8 mouse cellular contexts compared by ENCODE assay signal in the genomic region with DNA sequence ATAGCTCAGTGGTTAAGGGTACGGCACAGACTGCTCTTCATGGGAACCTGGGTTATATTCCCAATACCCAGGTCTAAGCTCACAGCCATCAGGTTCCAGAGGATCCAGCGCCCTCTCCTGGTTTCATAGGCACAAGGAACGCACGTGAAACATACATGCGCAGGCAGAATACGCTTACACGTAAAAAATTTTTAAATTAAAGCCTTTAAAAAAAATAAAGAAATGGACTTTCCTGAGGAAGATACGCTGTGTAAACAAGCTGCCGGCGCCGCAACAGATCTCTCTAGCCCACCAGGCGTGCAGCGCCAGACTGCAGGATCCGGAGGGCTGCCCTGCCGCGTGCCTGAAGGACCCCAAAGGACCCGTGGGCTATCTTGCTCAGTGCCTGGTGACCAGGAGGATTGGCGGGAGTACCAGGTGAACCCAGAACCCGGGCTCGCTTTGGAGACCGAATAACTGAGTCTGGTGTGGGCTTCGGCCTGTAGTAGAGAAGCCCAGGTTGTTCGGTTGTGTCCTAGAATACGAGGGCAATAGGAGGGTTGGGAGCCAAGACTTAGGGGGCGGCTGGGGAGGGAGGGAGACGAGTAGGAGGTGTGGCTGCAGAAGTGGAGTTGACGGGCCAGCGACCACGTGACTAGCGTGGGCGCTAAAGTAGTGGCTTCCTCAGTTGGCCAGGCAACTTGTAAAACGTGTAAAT. TPM values are rescaled to one million over a fixed set of nuclear protein-coding genes. Genes with fewer than 3 reads are reported as not detected.
A peak's percentile ranks its signal among the peaks of the same experiment; 100 is the strongest.
DNase-seq lines count a peak whose midpoint lies in the region; ATAC-seq and TF ChIP-seq lines count a peak whose summit lies in the region.

A gene (plus strand): TSS at position 359 of the 697 bp plus-strand sequence.

- WGBS in forebrain, embryonic 14.5 days = under 1% methylated on average over 32 of the region's 32 CpGs
- under 1% methylated on average over 32 of the region's 32 CpGs for WGBS in neural tube, embryonic 15.5 days

- H3K27me3 ChIP-seq in ES-Bruce4 (ENCODE audit: control insufficient read depth, insufficient read depth, low read length, poor library complexity, severe bottlenecking) = no peaks in the 10 kb centered on the region
- H3K27me3 ChIP-seq in forebrain, embryonic 14.5 days (replicated peaks; ENCODE audit: control insufficient read depth, insufficient read depth, low read length) = no peaks in the 10 kb centered on the region
- H3K27me3 ChIP-seq in neural tube, embryonic 15.5 days (replicated peaks) = no peaks in the 10 kb centered on the region

- peak within 1 kb of the TSS; percentile 92 for H3K4me3 ChIP-seq in ES-Bruce4 (ENCODE audit: low read depth, low read length)
- H3K4me3 ChIP-seq in forebrain, embryonic 14.5 days (ENCODE audit: low read depth, low read length) = peak within 1 kb of the TSS; percentile 48
- peak within 1 kb of the TSS; percentile 74 for H3K4me3 ChIP-seq in neural tube, embryonic 15.5 days (replicated peaks)

- DNase-seq in forebrain, embryonic 14.5 days (ENCODE audit: low spot score) = peak; percentile 90
- peak; percentile 88 to 90 for DNase-seq in heart, postnatal 14 days
- peak; percentile 82 for DNase-seq in layer of hippocampus, adult 11-12 months (ENCODE audit: low spot score)
- DNase-seq in lung, adult 18-20 months = peak; percentile 80 to 84
- peak; percentile 86 for DNase-seq in testis, postnatal 14 days (ENCODE audit: low spot score)

- peak; percentile 90 for ATAC-seq in cerebellum, adult (ENCODE audit: insufficient number of reproducible peaks, low FRiP score, low TSS enrichment)
- peak; percentile 98 for ATAC-seq in forebrain, embryonic 14.5 days
- peak; percentile 97 for ATAC-seq in neural tube, embryonic 15.5 days (ENCODE audit: low FRiP score)

- H3K9ac ChIP-seq in ES-Bruce4 (ENCODE audit: low read depth, poor library complexity, severe bottlenecking) = peak within 1 kb of the TSS; percentile 37
- H3K9ac ChIP-seq in forebrain, embryonic 14.5 days (ENCODE audit: low read length) = peak within 1 kb of the TSS; percentile 58
- peak within 1 kb of the TSS; percentile 69 for H3K9ac ChIP-seq in neural tube, embryonic 15.5 days (replicated peaks)

- H3K9me3 ChIP-seq in ES-Bruce4 (replicated peaks; ENCODE audit: control insufficient read depth, insufficient read depth, low read length, poor library complexity, severe bottlenecking) = no peaks in the 10 kb centered on the region
- no peaks in the 10 kb centered on the region for H3K9me3 ChIP-seq in forebrain, embryonic 14.5 days (replicated peaks; ENCODE audit: control insufficient read depth, low read length)
- H3K9me3 ChIP-seq in neural tube, embryonic 15.5 days (replicated peaks) = no peaks in the 10 kb centered on the region

- TF ChIP-seq CTCF in ES-Bruce4 (IDR thresholded peaks at IDR 0.05; ENCODE audit: low read depth, low read length) = peak; percentile 67

- no peak for TF ChIP-seq POLR2A in ES-Bruce4 (IDR thresholded peaks at IDR 0.05; ENCODE audit: insufficient read depth, low read length)

- intact Hi-C loops in heart, postnatal 14 days (cut with DNase I) = loop anchor here (2.0 kb wide), 1 partner anchor 146 kb away; no protein-coding TSS in a partner anchor

- H3K36me3 ChIP-seq in ES-Bruce4 (ENCODE audit: control insufficient read depth, insufficient read depth, low read length, poor library complexity, severe bottlenecking) = peaks cover 2% of the 10 kb centered on the region; the same call in 1 of the 2 replicates
- peaks cover 13% of the 10 kb centered on the region; the same call in 1 of the 2 replicates for H3K36me3 ChIP-seq in forebrain, embryonic 14.5 days (ENCODE audit: control insufficient read depth, insufficient read depth, low read length)
- peaks cover 13% of the 10 kb centered on the region for H3K36me3 ChIP-seq in neural tube, embryonic 15.5 days

- no peaks in the 10 kb centered on the region for H3K4me1 ChIP-seq in ES-Bruce4 (ENCODE audit: control insufficient read depth, insufficient read depth, low read length)
- no peaks in the 10 kb centered on the region for H3K4me1 ChIP-seq in forebrain, embryonic 14.5 days (ENCODE audit: control insufficient read depth, insufficient read depth, low read length)
- peaks cover 13% of the 10 kb centered on the region for H3K4me1 ChIP-seq in neural tube, embryonic 15.5 days

- peak within 1 kb of the TSS; percentile 65 for H3K4me2 ChIP-seq in forebrain, embryonic 14.5 days (ENCODE audit: low read length)
- H3K4me2 ChIP-seq in neural tube, embryonic 15.5 days = peak within 1 kb of the TSS; percentile 92

- no peak within 1 kb of the TSS for H3K27ac ChIP-seq in ES-Bruce4 (ENCODE audit: insufficient read depth, low read length)
- H3K27ac ChIP-seq in forebrain, embryonic 14.5 days (ENCODE audit: low read depth, low read length) = peak within 1 kb of the TSS; percentile 56
- H3K27ac ChIP-seq in neural tube, embryonic 15.5 days (replicated peaks) = peak within 1 kb of the TSS; percentile 92

- TF ChIP-seq EP300 in ES-Bruce4 (IDR thresholded peaks at IDR 0.05; ENCODE audit: insufficient read depth, low read depth, low read length) = no peak

RNA-seq across cellular contexts. Expression of the gene that starts here (rescaled TPM):
- 41.2 and 44.7 TPM in 2 replicates for polyA plus RNA-seq in ES-Bruce4 (2011; ENCODE audit: insufficient read depth, insufficient read length, low read depth, missing spikeins)
- polyA plus RNA-seq in forebrain, embryonic 14.5 days (2014; fragmentation: Nextera tagmentation; extraction: Ambion mirVana) = 74.6 and 84.7 TPM in 2 replicates
- 10 to 100 TPM; 16.0 to 16.4 TPM for total RNA-seq in heart, postnatal 14 days (2021)
- polyA plus RNA-seq in neural tube, embryonic 15.5 days (2015; fragmentation: Nextera tagmentation; extraction: Ambion mirVana) = 68.3 and 73.2 TPM in 2 replicates
